Mouse (Mus musculus) forebrain, postnatal 0 days (tissue): ENCODE measurements at regions not wholly inside any gene's neighbourhood (a gene's known extent, or its start where the extent isn't known, plus 50 kb on each side); places are given as distances from the start of the nearest gene placed in this dataset.
A peak's percentile ranks its signal among the peaks of the same experiment; 100 is the strongest.

Experiments used
- ATAC-seq: fragments of 200-750 bp; cut with Nextera tagmentation; 2 replicates; pipeline ENCODE4 v1.8.0; 2017; ENCODE audit warnings: mild to moderate bottlenecking, moderate library complexity
- DNase-seq: peaks from one replicate; pipeline ENCODE4 v3.0.0-alpha.2; 2015
- H3K27ac ChIP-seq: fragments of 300-500 bp; sonication (generic); 2 replicates; pipeline ENCODE4 v1.5.1; 2014; ENCODE audit warnings: low read depth, mild to moderate bottlenecking, antibody characterized with exemption, low read length, moderate library complexity, mixed read lengths
- H3K27me3 ChIP-seq: fragments of 300-500 bp; sonication (generic); 2 replicates; pipeline ENCODE4 v1.6.1; 2014; ENCODE audit warnings: mild to moderate bottlenecking, low read length, mixed read lengths; ENCODE audit not compliant: insufficient read depth
- H3K36me3 ChIP-seq: fragments of 300-500 bp; sonication (generic); 2 replicates; pipeline ENCODE4 v1.6.1; 2014; ENCODE audit warnings: mild to moderate bottlenecking, moderate library complexity; ENCODE audit not compliant: insufficient read depth
- H3K4me1 ChIP-seq: fragments of 300-500 bp; sonication (generic); 2 replicates; pipeline ENCODE4 v1.6.1; 2014; ENCODE audit warnings: antibody characterized with exemption; ENCODE audit not compliant: insufficient read depth
- H3K4me2 ChIP-seq: fragments of 300-500 bp; sonication (generic); 2 replicates; pipeline ENCODE4 v1.6.1; 2014; ENCODE audit warnings: low read depth, mild to moderate bottlenecking, moderate library complexity
- H3K4me3 ChIP-seq: fragments of 300-500 bp; sonication (generic); 2 replicates; pipeline ENCODE4 v1.5.1; 2014; ENCODE audit warnings: low read depth, low read length, mixed read lengths
- H3K9ac ChIP-seq: fragments of 300-500 bp; sonication (generic); 2 replicates; pipeline ENCODE4 v1.6.1; 2014; ENCODE audit warnings: mild to moderate bottlenecking
- H3K9me3 ChIP-seq: fragments of 300-500 bp; sonication (generic); 2 replicates; pipeline ENCODE4 v1.6.1; 2016; ENCODE audit warnings: low read length
- CTCF ChIP-seq: sonication (generic); IDR thresholded peaks from 2 replicates; pipeline ENCODE4 v1.5.1; 2016; ENCODE audit warnings: antibody characterized with exemption, control low read depth, low read depth
- WGBS: fragments of 180-500 bp; shearing (Covaris S2); extraction: QIAGEN DNeasy Blood & Tissue Kit; methylation state at CpG from one replicate; pipeline ENCODE4 v1.1.7; 2014; 5-methylcytosine and 5-hydroxymethylcytosine counted together

DNA sequence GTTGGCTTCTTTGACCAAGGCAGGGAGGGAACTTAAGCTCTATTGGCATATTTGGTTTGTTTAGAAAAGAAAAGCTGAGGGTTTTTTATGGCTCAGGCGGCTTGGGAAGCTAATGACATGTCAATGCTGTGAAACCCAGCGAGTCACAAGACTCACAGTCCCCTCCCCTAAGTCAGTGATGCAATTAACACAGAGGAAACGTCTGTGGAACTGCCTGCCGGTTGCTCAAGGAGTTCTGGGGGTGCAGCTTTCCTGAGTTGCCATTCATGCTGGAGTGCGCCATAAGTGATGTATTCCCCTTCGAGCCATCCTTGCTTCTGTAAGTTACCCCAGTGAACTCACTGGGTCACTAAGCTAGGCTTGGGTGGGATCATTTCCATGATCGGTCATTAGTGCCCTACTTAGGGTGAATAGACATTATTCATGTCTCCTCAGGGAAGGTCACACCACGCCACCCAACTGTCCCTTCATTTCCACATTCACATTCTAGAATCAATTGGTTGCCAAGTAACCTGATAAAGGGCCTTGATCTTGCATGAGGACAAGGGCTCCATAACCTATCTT lies 72.4 kb upstream of the Hk2 start:
- no peaks in the 10 kb centered on the region for H3K4me1 ChIP-seq
- no peak for ATAC-seq
- no peak for DNase-seq
- H3K27me3 ChIP-seq: no peaks in the 10 kb centered on the region
- no peak overlapping the region for H3K4me3 ChIP-seq
- no peaks in the 10 kb centered on the region for H3K36me3 ChIP-seq
- 81% methylated on average over 8 of the region's 8 CpGs for WGBS
- no peak overlapping the region for H3K4me2 ChIP-seq
- H3K9me3 ChIP-seq: no peaks in the 10 kb centered on the region
- no peak for TF ChIP-seq CTCF
- H3K9ac ChIP-seq: no peak overlapping the region
- no peak overlapping the region for H3K27ac ChIP-seq

DNA sequence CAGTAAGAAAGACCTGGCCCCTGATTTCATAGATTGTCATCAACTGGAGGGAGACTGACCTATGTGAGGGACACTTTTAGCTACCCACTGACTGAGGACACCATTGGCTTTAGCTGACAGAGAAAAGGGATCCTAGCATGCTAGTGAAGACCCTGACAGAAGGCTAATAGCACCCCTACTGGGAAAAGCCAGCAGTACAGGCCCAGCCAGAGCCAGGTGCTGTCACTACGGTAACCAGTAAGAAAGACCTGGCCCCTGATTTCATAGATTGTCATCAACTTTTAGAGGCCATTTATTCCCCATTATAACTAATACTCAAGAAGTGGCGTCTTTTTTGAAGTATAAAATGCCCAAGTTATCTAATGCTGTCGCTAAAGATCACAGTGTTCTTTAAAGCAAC lies 70.2 kb upstream of the Hk2 start:
- H3K27ac ChIP-seq: no peak overlapping the region
- no peak for ATAC-seq
- no peaks in the 10 kb centered on the region for H3K9me3 ChIP-seq
- no peaks in the 10 kb centered on the region for H3K4me1 ChIP-seq
- no peaks in the 10 kb centered on the region for H3K36me3 ChIP-seq
- peak; percentile 37; the same call in 1 of the 2 replicates for TF ChIP-seq CTCF
- WGBS: 55% methylated on average over 3 of the region's 3 CpGs
- no peak overlapping the region for H3K4me3 ChIP-seq
- no peak overlapping the region for H3K4me2 ChIP-seq
- no peak overlapping the region for H3K9ac ChIP-seq
- H3K27me3 ChIP-seq: no peaks in the 10 kb centered on the region
- DNase-seq: peak; percentile 11

DNA sequence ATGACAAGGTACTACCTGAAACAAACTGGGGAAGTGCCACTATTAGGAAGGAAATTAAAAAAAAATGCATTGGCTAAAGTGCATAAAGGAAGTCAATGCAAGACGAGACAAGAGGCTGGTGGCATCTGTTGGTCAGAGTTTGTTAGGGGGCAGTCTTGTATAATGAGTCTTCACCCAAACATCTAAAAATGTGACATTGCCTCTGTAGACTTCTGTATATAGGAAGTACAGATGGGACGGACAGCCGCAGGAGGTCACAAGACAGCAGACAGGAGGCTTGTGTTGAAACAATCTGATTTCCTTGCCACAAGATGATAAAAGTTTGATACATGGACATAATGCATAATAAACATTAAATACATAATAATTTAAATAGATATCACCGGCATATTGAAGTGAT lies 69.6 kb upstream of the Hk2 start:
- ATAC-seq (no peak), DNase-seq (no peak)
- Histone ChIP-seq H3K27me3 (no peaks in the 10 kb centered on the region), H3K4me3 (no peak overlapping the region), H3K36me3 (no peaks in the 10 kb centered on the region), H3K27ac (no peak overlapping the region), H3K9ac (no peak overlapping the region), H3K4me1 (no peaks in the 10 kb centered on the region), H3K4me2 (no peak overlapping the region), H3K9me3 (no peaks in the 10 kb centered on the region)
- no peak for TF ChIP-seq CTCF
- WGBS: 87% methylated on average over 4 of the region's 4 CpGs

DNA sequence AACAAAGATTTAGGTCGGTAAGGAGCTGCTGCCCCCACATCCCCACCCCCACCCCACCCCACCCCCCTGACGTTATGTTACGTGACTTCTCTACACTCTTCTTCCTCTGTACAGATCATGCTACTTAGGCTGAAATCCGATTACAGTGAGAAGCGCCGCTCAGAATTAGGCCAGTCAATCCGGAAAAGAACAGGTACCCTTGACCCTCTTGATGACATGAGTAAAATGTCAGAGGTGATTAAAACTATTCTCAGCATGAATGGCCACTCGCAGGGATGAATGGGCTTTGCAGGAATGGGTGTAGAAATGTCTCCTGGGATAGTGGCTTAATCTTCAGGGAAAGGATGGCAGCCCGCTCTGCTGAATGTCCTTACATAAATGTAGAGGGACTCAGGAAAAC lies 63.0 kb upstream of the Hk2 start:
- no peaks in the 10 kb centered on the region for H3K9me3 ChIP-seq
- no peak overlapping the region for H3K4me3 ChIP-seq
- no peaks in the 10 kb centered on the region for H3K4me1 ChIP-seq
- no peaks in the 10 kb centered on the region for H3K36me3 ChIP-seq
- 66% methylated on average over 9 of the region's 9 CpGs for WGBS
- H3K27me3 ChIP-seq: no peaks in the 10 kb centered on the region
- no peak overlapping the region for H3K4me2 ChIP-seq
- ATAC-seq (no peak), DNase-seq (no peak)
- no peak overlapping the region for H3K9ac ChIP-seq
- no peak for TF ChIP-seq CTCF
- no peak overlapping the region for H3K27ac ChIP-seq

GRCm38 (mm10) chr6:82835222-82836064 lies 61.2 kb upstream of the Hk2 start:
- ATAC-seq: no peak
- Histone ChIP-seq H3K4me3 (no peak overlapping the region), H3K36me3 (no peaks in the 10 kb centered on the region), H3K9ac (no peak overlapping the region), H3K9me3 (no peaks in the 10 kb centered on the region), H3K27me3 (no peaks in the 10 kb centered on the region), H3K4me2 (no peak overlapping the region), H3K27ac (no peak overlapping the region), H3K4me1 (no peaks in the 10 kb centered on the region)
- TF ChIP-seq CTCF: no peak
- 83% methylated on average over 11 of the region's 11 CpGs for WGBS
- no peak for DNase-seq

DNA sequence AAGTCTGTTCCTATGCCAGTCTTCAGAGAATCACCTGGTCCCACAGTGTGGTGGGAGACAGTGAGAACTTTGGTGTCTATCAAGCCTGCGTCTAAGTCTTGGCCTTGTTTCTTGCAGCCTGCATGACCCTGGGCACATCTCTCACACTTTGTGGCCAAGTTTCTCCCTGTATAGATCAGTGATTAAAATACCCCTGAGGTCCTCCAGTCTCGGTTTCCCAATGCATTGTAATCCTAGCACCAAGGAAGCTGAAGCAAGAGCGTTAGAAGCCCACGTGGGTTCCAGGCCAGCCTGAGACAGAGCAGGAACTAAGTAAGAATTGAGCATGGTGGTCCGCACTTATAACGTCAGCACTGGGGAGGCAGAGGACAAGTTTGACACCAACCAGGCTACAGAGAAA lies 59.6 kb upstream of the Hk2 start:
- ATAC-seq (no peak), DNase-seq (no peak)
- H3K4me3 ChIP-seq: no peak overlapping the region
- H3K27me3 ChIP-seq: no peaks in the 10 kb centered on the region
- WGBS: 91% methylated on average over 6 of the region's 6 CpGs
- no peak overlapping the region for H3K9ac ChIP-seq
- H3K4me2 ChIP-seq: no peak overlapping the region
- no peaks in the 10 kb centered on the region for H3K4me1 ChIP-seq
- H3K9me3 ChIP-seq: no peaks in the 10 kb centered on the region
- no peak for TF ChIP-seq CTCF
- H3K36me3 ChIP-seq: no peaks in the 10 kb centered on the region
- no peak overlapping the region for H3K27ac ChIP-seq

DNA sequence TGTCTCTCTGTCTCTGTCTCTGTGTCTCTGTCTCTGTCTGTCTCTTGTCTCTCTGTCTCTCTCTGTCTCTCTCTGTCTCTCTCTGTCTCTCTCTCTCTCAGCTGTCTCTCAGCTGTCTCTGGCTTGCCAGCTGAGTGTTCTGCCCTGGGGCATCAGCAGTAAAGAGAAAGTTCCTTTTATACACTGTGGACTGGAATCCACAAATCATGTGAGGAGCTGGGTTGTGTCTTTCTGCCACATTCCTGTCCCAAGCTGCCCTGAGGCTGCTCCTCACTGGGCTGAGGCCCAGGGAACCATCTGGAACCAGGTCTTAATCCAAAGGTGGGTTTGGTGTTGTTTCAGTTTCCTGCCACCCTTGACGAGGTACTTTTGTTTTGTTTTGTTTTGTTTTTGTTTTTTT lies 57.0 kb upstream of the Hk2 start:
- WGBS: 25% methylated on average over 1 of the region's 1 CpGs
- H3K9ac ChIP-seq: no peak overlapping the region
- no peak for TF ChIP-seq CTCF
- no peak overlapping the region for H3K27ac ChIP-seq
- H3K4me1 ChIP-seq: no peaks in the 10 kb centered on the region
- H3K9me3 ChIP-seq: no peaks in the 10 kb centered on the region
- no peak for DNase-seq
- no peak overlapping the region for H3K4me2 ChIP-seq
- ATAC-seq: no peak
- H3K27me3 ChIP-seq: no peaks in the 10 kb centered on the region
- no peak overlapping the region for H3K4me3 ChIP-seq
- H3K36me3 ChIP-seq: no peaks in the 10 kb centered on the region
